Mouse (Mus musculus) hindbrain, embryonic 11.5 days (tissue): ENCODE measurements around the gene Rbm47. TPM values are rescaled to one million over a fixed set of nuclear protein-coding genes. Genes with fewer than 3 reads are reported as not detected.

ENCODE experiments used
- ATAC-seq: fragments of 200-750 bp; cut with Nextera tagmentation; 2 replicates; pipeline ENCODE4 v1.8.0; 2017; ENCODE audit warnings: mild to moderate bottlenecking, moderate TSS enrichment, moderate library complexity; ENCODE audit not compliant: low FRiP score
- DNase-seq: peaks from one replicate; pipeline ENCODE4 v3.0.0-alpha.2; 2015; ENCODE audit warnings: low spot score
- H3K27ac ChIP-seq: fragments of 300-500 bp; sonication (generic); 2 replicates; pipeline ENCODE4 v1.5.1; 2014; ENCODE audit warnings: mild to moderate bottlenecking, low read depth, low read length
- H3K27me3 ChIP-seq: fragments of 300-500 bp; sonication (generic); 2 replicates; pipeline ENCODE4 v1.6.1; 2014; ENCODE audit warnings: mild to moderate bottlenecking, low read length, moderate library complexity, mixed read lengths; ENCODE audit not compliant: control insufficient read depth, insufficient read depth
- H3K36me3 ChIP-seq: fragments of 300-500 bp; sonication (generic); 2 replicates; pipeline ENCODE4 v1.6.1; 2014; ENCODE audit warnings: mild to moderate bottlenecking, low read length, moderate library complexity, mixed read lengths; ENCODE audit not compliant: control insufficient read depth, insufficient read depth
- H3K4me1 ChIP-seq: fragments of 300-500 bp; sonication (generic); replicated peaks from 2 replicates; pipeline ENCODE4 v1.6.1; 2014; ENCODE audit warnings: low read length, mixed read lengths; ENCODE audit not compliant: control insufficient read depth, insufficient read depth
- H3K4me2 ChIP-seq: fragments of 300-500 bp; sonication (generic); replicated peaks from 2 replicates; pipeline ENCODE4 v1.6.1; 2014; ENCODE audit warnings: mild to moderate bottlenecking, low read depth, low read length
- H3K4me3 ChIP-seq: fragments of 300-500 bp; sonication (generic); 2 replicates; pipeline ENCODE4 v1.5.1; 2014; ENCODE audit warnings: low read depth, low read length
- H3K9ac ChIP-seq: fragments of 300-500 bp; sonication (generic); 2 replicates; pipeline ENCODE4 v1.6.1; 2014; ENCODE audit warnings: low read depth, low read length
- H3K9me3 ChIP-seq: fragments of 300-500 bp; sonication (generic); 2 replicates; pipeline ENCODE4 v1.6.1; 2016; ENCODE audit warnings: low read length; ENCODE audit not compliant: control insufficient read depth
- WGBS: fragments of 180-500 bp; shearing (Covaris S2); extraction: QIAGEN DNeasy Blood & Tissue Kit; methylation state at CpG from one replicate; pipeline ENCODE4 v1.1.7; 2014; 5-methylcytosine and 5-hydroxymethylcytosine counted together
- polyA plus RNA-seq: library from polyadenylated mRNA; unstranded; fragments of >200 nt; fragmentation: Nextera tagmentation; extraction: Ambion mirVana; gene quantifications from 2 replicates; pipeline ENCODE4 v1.2.1, GENCODE M21; 2014

Gene Rbm47
- polyA plus RNA-seq, 1 experiment from 2014 or later = 8.6 TPM

DNA sequence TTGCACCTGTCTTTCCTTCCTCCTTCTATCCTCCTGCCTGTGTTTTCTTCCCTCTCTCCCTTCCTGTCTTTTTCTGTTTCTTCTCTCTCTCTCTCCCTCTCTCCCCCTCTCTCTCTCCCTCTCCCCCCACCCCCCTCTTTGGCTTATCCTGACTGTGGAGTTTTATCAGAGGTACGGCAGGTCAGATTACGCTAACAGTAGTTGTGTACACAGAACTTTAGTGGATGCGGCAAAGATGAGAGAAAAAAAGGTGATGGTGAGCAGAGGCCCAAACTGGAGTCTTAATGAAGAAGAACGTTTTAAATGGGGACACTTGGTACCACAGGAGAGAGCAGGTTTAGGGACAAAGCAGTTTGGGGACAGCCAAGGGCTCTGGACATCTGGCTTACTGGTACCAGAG lies 83.3 kb downstream of the Rbm47 start:
- no peaks in the 10 kb centered on the region for H3K9me3 ChIP-seq
- WGBS = 81% methylated on average over 4 of the region's 4 CpGs
- H3K4me3 ChIP-seq = no peak overlapping the region
- ATAC-seq (no peak), DNase-seq (no peak)
- no peak overlapping the region for H3K27ac ChIP-seq
- H3K4me2 ChIP-seq = no peak overlapping the region
- no peak overlapping the region for H3K9ac ChIP-seq
- H3K27me3 ChIP-seq = no peaks in the 10 kb centered on the region
- no peaks in the 10 kb centered on the region for H3K4me1 ChIP-seq
- H3K36me3 ChIP-seq = no peaks in the 10 kb centered on the region

DNA sequence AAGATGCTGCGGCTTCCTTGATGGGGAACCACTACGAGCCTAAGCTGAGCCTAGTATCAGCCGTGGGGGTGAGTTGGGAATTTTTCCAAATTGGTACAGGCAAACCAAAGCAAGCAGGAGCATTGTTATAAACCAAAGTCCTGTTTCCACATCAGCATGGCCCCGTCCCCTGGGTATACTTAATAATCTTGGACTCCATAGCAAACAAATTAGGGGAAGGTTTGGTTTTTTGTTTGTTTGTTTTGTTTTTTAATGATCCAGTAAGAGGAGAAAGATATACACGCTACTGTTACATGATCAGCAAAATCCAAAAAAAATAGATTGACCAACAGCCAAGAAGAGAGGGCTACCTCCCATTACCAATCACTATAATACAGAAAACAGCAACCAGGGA lies 84.0 kb downstream of the Rbm47 start:
- no peaks in the 10 kb centered on the region for H3K27me3 ChIP-seq
- ATAC-seq = no peak
- WGBS = 92% methylated on average over 5 of the region's 5 CpGs
- H3K36me3 ChIP-seq = no peaks in the 10 kb centered on the region
- no peak overlapping the region for H3K4me2 ChIP-seq
- no peak overlapping the region for H3K4me3 ChIP-seq
- DNase-seq = no peak
- no peaks in the 10 kb centered on the region for H3K4me1 ChIP-seq
- H3K9ac ChIP-seq = no peak overlapping the region
- H3K27ac ChIP-seq = no peak overlapping the region
- H3K9me3 ChIP-seq = no peaks in the 10 kb centered on the region

DNA sequence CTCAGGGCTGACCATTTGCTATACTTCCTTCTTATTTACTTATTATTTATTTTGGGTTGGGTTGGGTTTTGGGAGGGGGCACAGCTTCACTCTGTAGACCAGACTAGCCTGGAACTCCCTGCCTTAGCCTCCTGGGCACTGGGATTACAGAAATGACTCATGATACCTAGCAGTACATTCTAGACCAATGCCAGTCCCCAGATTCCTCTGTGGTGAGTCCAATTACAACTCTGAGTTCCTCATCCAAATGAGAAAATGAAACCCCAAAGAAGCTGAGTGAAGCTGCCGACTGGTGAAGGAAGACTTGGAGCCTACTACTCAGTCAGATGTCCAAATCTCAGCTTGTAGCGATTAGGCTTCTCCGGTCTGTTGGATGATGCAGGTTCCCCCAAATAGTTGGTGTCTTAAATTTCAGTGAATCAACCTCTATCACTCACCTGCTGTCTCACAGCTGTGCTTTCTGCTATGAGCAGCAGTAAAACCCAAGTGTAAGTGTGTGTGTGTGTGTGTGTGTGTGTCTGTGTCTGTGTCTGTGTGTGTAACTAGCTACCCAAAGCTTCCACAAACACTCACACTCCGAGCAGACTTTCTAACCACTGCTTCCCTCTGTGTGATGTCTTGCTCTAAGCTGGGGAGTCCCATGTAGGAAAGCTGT lies 84.5 kb downstream of the Rbm47 start:
- no peak overlapping the region for H3K9ac ChIP-seq
- H3K9me3 ChIP-seq = no peaks in the 10 kb centered on the region
- WGBS = 89% methylated on average over 4 of the region's 4 CpGs
- no peaks in the 10 kb centered on the region for H3K4me1 ChIP-seq
- H3K4me2 ChIP-seq = no peak overlapping the region
- no peaks in the 10 kb centered on the region for H3K36me3 ChIP-seq
- ATAC-seq (no peak), DNase-seq (no peak)
- no peak overlapping the region for H3K27ac ChIP-seq
- H3K4me3 ChIP-seq = no peak overlapping the region
- no peaks in the 10 kb centered on the region for H3K27me3 ChIP-seq

DNA sequence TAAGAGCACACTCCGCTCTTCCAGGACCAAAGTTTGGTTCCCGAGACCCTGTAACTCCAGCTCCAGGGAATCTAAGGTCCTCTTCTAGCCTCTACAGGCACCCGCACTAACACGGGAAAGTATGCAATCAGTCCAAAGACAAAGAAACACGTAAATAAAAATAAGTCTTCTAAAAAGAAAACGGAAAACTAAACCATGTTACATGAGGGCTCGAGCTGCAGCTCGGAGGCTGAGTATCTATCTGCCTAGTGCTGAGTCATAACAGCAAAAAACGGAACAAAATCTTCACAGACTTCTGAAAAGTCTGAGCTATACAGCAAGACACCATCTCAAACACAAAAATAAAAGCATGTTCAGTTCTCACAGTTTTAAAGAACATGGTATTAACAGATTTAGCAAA lies 86.0 kb downstream of the Rbm47 start:
- DNase-seq = no peak
- no peak for ATAC-seq
- 92% methylated on average over 9 of the region's 9 CpGs for WGBS
- H3K36me3 ChIP-seq = no peaks in the 10 kb centered on the region
- H3K27me3 ChIP-seq = no peaks in the 10 kb centered on the region
- no peak overlapping the region for H3K27ac ChIP-seq
- no peaks in the 10 kb centered on the region for H3K9me3 ChIP-seq
- no peak overlapping the region for H3K9ac ChIP-seq
- no peaks in the 10 kb centered on the region for H3K4me1 ChIP-seq
- H3K4me3 ChIP-seq = no peak overlapping the region
- H3K4me2 ChIP-seq = no peak overlapping the region

DNA sequence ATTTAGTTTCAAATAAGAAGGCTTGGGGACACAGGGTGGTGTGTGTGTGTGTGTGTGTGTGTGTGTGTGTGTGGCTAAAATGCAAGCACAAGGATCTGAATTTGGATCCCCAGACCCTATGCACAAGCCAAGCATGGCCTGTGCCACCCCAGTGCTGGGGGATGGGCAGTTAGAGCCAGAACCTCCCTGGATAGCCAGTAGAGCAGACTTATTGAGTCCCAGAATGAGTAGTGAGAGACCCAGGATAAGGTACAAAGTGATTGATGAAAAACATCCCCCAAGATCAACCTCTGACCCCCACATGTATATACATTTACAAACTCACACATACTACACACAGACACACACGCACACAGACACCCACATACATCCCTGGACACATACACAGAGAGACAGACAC lies 86.6 kb downstream of the Rbm47 start:
- H3K4me1 ChIP-seq = no peaks in the 10 kb centered on the region

DNA sequence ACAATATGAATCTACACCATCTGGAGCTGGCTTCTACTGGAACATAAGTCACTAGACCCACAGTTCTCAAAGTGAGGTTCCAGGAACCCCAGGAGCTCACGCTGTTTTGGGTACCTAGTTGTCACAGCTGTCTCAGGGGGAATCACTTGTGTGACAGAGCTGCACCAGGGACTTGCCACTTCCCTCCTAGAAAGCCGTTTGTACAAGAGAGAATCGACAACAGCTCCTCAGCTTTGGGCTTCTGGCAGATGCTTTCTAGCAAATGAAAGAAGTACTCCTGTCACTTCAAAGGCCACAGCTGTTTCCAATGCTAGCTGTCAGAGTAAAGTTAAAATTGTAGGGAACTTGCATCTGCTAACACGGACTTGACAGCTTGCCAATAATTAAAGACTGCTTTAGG lies 87.4 kb downstream of the Rbm47 start:
- DNase-seq = no peak
- Histone ChIP-seq H3K27me3 (no peaks in the 10 kb centered on the region), H3K4me1 (no peaks in the 10 kb centered on the region), H3K4me2 (no peak overlapping the region), H3K36me3 (no peaks in the 10 kb centered on the region), H3K4me3 (no peak overlapping the region), H3K9ac (no peak overlapping the region), H3K9me3 (no peaks in the 10 kb centered on the region), H3K27ac (no peak overlapping the region)
- no peak for ATAC-seq
- WGBS = 65% methylated on average over 4 of the region's 4 CpGs

More for the DNA sequence above, 86.6 kb downstream of the Rbm47 start:
- H3K27ac ChIP-seq = no peak overlapping the region
- no peak for ATAC-seq
- no peak overlapping the region for H3K9ac ChIP-seq
- H3K4me3 ChIP-seq = no peak overlapping the region
- WGBS = 90% methylated on average over 1 of the region's 1 CpGs
- no peaks in the 10 kb centered on the region for H3K27me3 ChIP-seq
- H3K4me2 ChIP-seq = no peak overlapping the region
- H3K9me3 ChIP-seq = no peaks in the 10 kb centered on the region
- DNase-seq = no peak
- no peaks in the 10 kb centered on the region for H3K36me3 ChIP-seq

DNA sequence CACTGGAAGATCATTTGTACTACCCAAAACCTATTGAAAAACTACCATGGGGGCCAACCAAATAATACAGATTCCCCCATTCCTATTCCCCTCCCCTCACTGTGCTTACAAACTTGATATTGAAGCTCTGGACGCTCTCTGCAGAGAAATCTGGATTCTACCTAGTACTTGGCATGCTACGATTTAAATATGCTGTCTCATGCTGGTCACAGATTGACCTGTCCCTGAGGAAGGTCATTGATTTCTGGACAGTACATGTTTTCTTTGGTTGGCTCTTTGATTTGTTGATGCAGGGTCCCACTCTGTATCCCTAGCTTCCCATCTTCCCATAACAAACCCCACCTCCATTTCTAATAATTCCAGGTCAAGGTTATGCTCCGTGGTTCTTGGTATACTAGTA lies 88.4 kb downstream of the Rbm47 start:
- DNase-seq (no peak), ATAC-seq (no peak)

DNA sequence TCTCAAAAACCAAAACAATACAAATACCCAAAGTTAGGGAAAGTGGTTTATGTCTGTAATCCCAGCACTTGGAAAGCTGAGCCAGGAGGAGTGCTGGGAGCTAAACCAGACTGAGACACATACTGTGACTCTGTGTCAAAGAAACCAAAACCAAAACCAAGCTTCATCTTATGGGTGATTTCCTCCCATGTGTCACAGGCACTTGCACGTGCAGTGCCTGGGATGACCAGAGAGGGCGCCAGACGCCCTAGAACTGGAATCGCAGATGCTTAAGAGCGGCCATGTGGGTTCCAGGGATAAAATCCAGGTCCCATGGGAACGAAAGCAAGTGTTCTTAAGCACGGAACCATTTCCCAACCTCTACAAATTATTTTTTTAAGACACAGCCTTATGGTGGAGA lies 89.6 kb downstream of the Rbm47 start:
- Histone ChIP-seq H3K9me3 (no peaks in the 10 kb centered on the region), H3K27me3 (no peaks in the 10 kb centered on the region), H3K4me2 (no peak overlapping the region), H3K9ac (no peak overlapping the region), H3K4me1 (no peaks in the 10 kb centered on the region), H3K27ac (no peak overlapping the region), H3K36me3 (no peaks in the 10 kb centered on the region), H3K4me3 (no peak overlapping the region)
- 44% methylated on average over 7 of the region's 7 CpGs for WGBS
- DNase-seq = peak; percentile 72
- no peak for ATAC-seq

More for the DNA sequence above, 88.4 kb downstream of the Rbm47 start:
- H3K9ac ChIP-seq = no peak overlapping the region
- no peaks in the 10 kb centered on the region for H3K27me3 ChIP-seq
- no peak overlapping the region for H3K27ac ChIP-seq
- H3K36me3 ChIP-seq = no peaks in the 10 kb centered on the region
- H3K9me3 ChIP-seq = no peaks in the 10 kb centered on the region
- no peak overlapping the region for H3K4me3 ChIP-seq
- H3K4me1 ChIP-seq = no peaks in the 10 kb centered on the region
- 93% methylated on average over 3 of the region's 3 CpGs for WGBS
- no peak overlapping the region for H3K4me2 ChIP-seq

DNA sequence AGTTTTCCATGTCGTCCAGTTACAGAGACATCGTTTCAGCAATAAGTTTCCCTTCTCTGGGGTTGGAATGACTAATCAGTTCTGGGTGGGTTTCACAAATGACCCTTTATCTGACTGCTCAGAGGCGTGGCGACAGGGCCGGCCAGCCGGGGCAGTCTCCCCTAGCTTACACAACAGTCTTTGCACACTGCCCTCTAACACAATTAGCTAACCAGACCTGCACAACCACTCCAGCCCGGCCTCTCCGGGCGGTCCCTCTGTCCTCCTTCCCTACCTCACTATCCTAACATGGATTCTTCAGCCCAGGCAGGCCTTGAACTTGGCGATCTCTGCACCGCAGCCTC lies 90.7 kb downstream of the Rbm47 start:
- ATAC-seq (no peak), DNase-seq (no peak)
- Histone ChIP-seq H3K36me3 (no peaks in the 10 kb centered on the region), H3K4me1 (no peaks in the 10 kb centered on the region), H3K4me2 (no peak overlapping the region), H3K27me3 (no peaks in the 10 kb centered on the region), H3K4me3 (no peak overlapping the region), H3K9ac (no peak overlapping the region), H3K9me3 (no peaks in the 10 kb centered on the region), H3K27ac (no peak overlapping the region)
- WGBS = 68% methylated on average over 11 of the region's 11 CpGs
